15 mouse cellular contexts compared by ENCODE assay signal in genomic region chr6:128890948-128891355, GRCm38 (mm10). TPM values are rescaled to one million over a fixed set of nuclear protein-coding genes. Genes with fewer than 3 reads are reported as not detected.
DNase-seq lines count a peak whose midpoint lies in the region; ATAC-seq and TF ChIP-seq lines count a peak whose summit lies in the region.
"Had no signal": no experiment of that assay in that cellular context is flagged by ENCODE, and none has a peak within 500 bp of the region (broad histone marks: within the 10 kb centered on the region; RNA-seq: fewer than 3 reads in every experiment).

TSS of gene BC035044 (minus strand) at chr6:128891126.

- H3K27me3 ChIP-seq in liver, embryonic 15.5 days, result no peaks in the 10 kb centered on the region
- H3K27me3 ChIP-seq in intestine, postnatal 0 days (replicated peaks; ENCODE audit: control insufficient read depth, insufficient read depth, low read length), result no peaks in the 10 kb centered on the region
- H3K27me3 ChIP-seq: forebrain, embryonic 12.5 days; limb, embryonic 12.5 days had no signal

- peak; percentile 62 for DNase-seq in 416B (ENCODE audit: low read depth)
- peak; percentile 12 for DNase-seq in CD4-positive helper T cell, adult 2 months (ENCODE audit: low read depth, low spot score)
- DNase-seq in spleen, postnatal 36 days (ENCODE audit: low spot score in 2 of 2), result peak; percentile 76 to 84
- no peak for DNase-seq in urinary bladder, adult 18-20 months (ENCODE audit: low spot score in 2 of 2)
- DNase-seq in cerebellum, postnatal 14 days, result no peak
- DNase-seq: embryo, embryonic 11 days; gastrocnemius, postnatal 14 days; heart, postnatal 10 days; right cerebral cortex, adult 18-20 months had no signal

- no peaks in the 10 kb centered on the region for H3K9me3 ChIP-seq in liver, embryonic 15.5 days (replicated peaks)
- no peaks in the 10 kb centered on the region for H3K9me3 ChIP-seq in intestine, postnatal 0 days (ENCODE audit: control insufficient read depth)
- H3K9me3 ChIP-seq: forebrain, embryonic 12.5 days; limb, embryonic 12.5 days had no signal

- no peak within 1 kb of the TSS for H3K9ac ChIP-seq in liver, embryonic 15.5 days
- H3K9ac ChIP-seq in intestine, postnatal 0 days (ENCODE audit: low read depth, low read length), result no peak within 1 kb of the TSS
- H3K9ac ChIP-seq: forebrain, embryonic 12.5 days; limb, embryonic 12.5 days had no signal

- no peaks in the 10 kb centered on the region for H3K4me1 ChIP-seq in liver, embryonic 15.5 days (replicated peaks)
- H3K4me1 ChIP-seq in intestine, postnatal 0 days (replicated peaks; ENCODE audit: control insufficient read depth, insufficient read depth, low read length), result no peaks in the 10 kb centered on the region
- H3K4me1 ChIP-seq: forebrain, embryonic 12.5 days; limb, embryonic 12.5 days had no signal

- no peak for TF ChIP-seq CTCF in intestine, postnatal 0 days (IDR thresholded peaks at IDR 0.05; ENCODE audit: low read depth)

- peak within 1 kb of the TSS; percentile 23 for H3K4me3 ChIP-seq in liver, embryonic 15.5 days (replicated peaks)
- no peak within 1 kb of the TSS for H3K4me3 ChIP-seq in intestine, postnatal 0 days (ENCODE audit: low read depth, low read length)
- H3K4me3 ChIP-seq: forebrain, embryonic 12.5 days; layer of hippocampus, adult 2 months; limb, embryonic 12.5 days had no signal

- ATAC-seq in liver, embryonic 15.5 days (ENCODE audit: insufficient read depth), result no peak
- ATAC-seq in intestine, postnatal 0 days, result no peak
- ATAC-seq: intestine, embryonic 16.5 days had no signal

- H3K27ac ChIP-seq in liver, embryonic 15.5 days (replicated peaks), result no peak within 1 kb of the TSS; the same call in 1 of the 2 replicates
- H3K27ac ChIP-seq in intestine, postnatal 0 days (ENCODE audit: low read depth, low read length), result no peak within 1 kb of the TSS
- H3K27ac ChIP-seq: forebrain, embryonic 12.5 days; layer of hippocampus, adult 2 months; limb, embryonic 12.5 days had no signal

- WGBS in liver, embryonic 15.5 days (ENCODE audit: insufficient replicate concordance), result 24% methylated on average over 2 of the region's 2 CpGs
- WGBS in intestine, postnatal 0 days, result 77% methylated on average over 2 of the region's 2 CpGs

- H3K4me2 ChIP-seq in liver, embryonic 15.5 days, result no peak within 1 kb of the TSS
- H3K4me2 ChIP-seq in intestine, postnatal 0 days (replicated peaks; ENCODE audit: low read depth), result no peak within 1 kb of the TSS
- H3K4me2 ChIP-seq: forebrain, embryonic 12.5 days; limb, embryonic 12.5 days had no signal

- no peaks in the 10 kb centered on the region for H3K36me3 ChIP-seq in liver, embryonic 15.5 days (replicated peaks)
- H3K36me3 ChIP-seq in intestine, postnatal 0 days (ENCODE audit: control insufficient read depth, insufficient read depth), result no peaks in the 10 kb centered on the region
- H3K36me3 ChIP-seq: forebrain, embryonic 12.5 days; limb, embryonic 12.5 days had no signal

RNA-seq across cellular contexts. Expression of gene BC035044, which starts in this region (rescaled TPM):
- 5.8 and 6.9 TPM in 2 replicates for polyA plus RNA-seq in liver, embryonic 15.5 days (2015; fragmentation: Nextera tagmentation; extraction: Ambion mirVana)
- polyA plus RNA-seq in intestine, postnatal 0 days (2015; fragmentation: Nextera tagmentation; extraction: Ambion mirVana), result 1.2 and 1.4 TPM in 2 replicates

Comparison
In these comparisons a context has a peak if more than half of its experiments do, and no peak if none do; other contexts are left out.
1. DNase-seq: peak in 416B (single experiment), CD4-positive helper T cell, adult 2 months (single experiment) and spleen, postnatal 36 days (2 of 2); none in urinary bladder, adult 18-20 months (0 of 2) and cerebellum, postnatal 14 days (0 of 2).